Mouse (Mus musculus): ENCODE measurements around the gene Rhoa.
"Not testable (repeated sequence)": the region's sequence is repeated elsewhere in the genome, so short reads cannot be mapped to it uniquely, and the experiment has no call there.

The Rhoa gene

DNA sequence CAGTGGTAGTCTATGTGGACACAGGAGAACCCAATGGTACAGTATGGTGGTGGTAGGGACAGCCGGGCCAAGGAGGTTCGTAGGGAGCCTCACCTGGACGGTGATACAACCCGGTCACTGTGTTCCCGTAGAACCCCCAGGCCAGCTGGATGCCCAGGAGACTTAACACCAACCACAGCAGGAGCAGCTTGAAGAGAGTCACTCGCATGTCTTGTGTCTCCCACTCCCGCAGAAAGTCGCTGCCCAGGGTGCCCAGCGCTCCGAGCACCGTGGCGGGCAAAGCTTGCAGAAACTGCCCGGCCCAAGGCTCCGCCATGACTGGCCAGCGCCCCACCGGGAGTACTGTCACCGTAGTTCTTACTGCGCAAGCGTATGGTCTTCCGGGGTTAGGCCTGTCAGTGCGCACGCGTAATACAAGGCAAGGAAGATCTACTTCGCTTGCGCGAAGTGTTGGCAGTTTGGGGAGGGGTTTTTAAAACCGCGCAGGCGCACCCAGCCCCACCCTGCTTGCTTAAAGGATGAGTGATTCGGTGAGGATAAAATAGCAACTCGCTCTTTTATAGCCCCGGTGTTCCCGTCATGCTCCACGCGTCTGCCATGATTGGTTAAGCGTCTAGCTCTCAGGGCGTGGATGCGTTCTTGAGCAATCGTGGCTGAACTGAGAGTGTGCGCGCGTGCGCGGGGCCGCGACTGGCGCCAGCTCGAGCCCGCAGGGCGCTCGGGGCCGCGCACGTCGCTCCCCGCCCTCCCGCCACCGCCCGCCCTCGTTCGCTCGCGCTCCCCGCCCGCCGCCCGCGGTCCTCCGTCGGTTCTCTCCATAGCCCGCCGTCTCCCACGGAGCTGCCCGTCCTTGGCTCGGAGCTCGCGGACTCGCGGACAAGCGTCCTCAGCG, at the start of gene Rhoa, which contains the start of gene Tcta:
TSS of gene Rhoa (plus strand) at position 501 of the 892 bp plus-strand sequence.
TSS of gene Tcta (minus strand) at position 532 of the 892 bp plus-strand sequence.
- DNase-seq (ENCODE audit: low spot score), result peak; percentile 99

DNA sequence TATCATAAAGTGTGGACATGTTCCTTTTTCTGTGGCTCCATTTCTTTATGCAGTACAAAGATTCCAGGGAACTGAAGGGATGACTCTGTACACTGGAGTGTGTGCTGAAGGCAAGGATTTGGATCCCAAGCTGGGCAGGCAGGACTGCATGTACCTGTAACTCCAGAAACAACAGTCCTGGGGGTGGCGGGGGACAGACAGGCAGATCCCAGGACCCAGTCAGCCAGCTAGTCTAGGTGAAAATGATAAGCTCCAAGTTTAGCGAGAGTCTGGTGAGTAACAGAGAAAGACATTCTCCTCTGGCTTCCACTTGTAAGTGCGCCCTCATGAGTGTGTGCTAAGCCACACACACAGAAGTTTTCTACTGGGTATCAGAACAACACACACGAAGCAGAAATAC, 45.4 kb upstream of the Rhoa start:
- DNase-seq (ENCODE audit: low spot score), result no peak

DNA sequence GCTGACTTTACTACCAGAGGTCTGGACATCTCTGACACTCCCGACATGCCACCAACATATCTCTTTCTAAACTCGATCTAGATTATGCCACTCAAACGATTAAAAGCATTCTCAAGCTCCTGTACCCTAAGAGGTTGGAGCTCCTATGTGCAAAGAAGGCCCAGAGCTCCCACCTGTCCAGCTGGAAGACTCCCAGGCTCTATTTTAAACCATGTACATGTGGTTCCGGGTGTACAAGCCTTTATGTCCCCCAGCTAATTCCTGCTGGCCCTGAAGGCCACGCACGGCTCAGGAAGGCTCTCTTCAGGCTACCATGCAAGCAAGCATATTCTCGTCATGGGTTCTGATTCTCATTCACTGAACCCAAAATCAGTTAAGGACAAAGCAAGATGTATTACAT, 44.1 kb upstream of the Rhoa start:
- no peak for DNase-seq (ENCODE audit: low spot score)

DNA sequence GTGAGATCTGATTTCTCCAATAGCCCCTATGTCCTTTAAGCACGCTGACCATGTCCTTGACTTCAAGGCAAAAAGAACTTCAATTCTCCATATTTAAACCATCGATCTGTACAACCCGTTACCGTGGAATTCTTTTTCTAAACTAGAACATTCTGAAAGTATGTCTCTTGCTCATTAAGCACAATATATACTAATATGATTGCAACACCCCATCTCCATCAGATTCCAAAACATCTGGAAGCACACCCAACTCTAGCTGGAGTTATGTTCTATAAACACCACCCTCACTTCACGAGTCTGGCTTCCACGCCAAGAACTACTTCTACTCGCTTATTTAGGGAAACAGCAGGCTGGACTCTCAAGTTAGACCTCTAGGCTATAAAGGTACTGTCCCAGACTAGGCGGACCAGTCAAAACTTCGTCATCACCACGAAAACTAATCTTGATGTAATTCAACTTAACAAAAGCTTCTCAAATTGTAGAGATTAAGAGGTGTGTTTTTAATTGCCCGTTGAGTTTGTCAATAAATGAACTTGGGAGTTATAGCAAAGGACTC, 43.4 kb upstream of the Rhoa start:
- DNase-seq (ENCODE audit: low spot score), result no peak

DNA sequence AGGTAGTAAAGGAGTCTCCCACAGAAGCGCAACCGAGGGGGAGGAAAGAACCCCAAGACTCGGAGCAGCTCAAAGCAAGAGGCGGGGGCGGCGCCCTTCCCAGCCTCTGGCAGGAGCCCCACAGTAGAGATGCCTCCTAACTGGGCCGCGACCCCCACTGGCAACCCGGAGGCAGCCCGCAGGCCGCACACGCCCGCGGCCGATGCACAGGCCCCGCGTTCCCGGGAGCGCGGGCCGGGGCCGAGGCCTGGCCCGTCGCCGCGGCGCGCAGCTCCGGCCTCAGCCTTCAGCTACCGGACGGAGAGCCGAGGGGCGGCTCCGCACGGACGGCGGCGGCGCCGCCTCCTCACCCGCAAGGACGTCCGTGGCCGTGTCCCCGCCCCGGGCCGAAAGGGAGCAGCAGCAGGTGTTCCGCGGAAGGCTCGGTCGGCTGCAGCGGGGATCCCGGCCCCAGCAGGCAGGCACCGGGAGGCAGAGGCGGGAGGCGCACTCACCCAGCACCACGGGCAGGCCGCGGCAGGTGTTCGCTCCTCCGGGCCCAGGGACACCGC, 42.7 kb upstream of the Rhoa start:
- DNase-seq (ENCODE audit: low spot score), result no peak

DNA sequence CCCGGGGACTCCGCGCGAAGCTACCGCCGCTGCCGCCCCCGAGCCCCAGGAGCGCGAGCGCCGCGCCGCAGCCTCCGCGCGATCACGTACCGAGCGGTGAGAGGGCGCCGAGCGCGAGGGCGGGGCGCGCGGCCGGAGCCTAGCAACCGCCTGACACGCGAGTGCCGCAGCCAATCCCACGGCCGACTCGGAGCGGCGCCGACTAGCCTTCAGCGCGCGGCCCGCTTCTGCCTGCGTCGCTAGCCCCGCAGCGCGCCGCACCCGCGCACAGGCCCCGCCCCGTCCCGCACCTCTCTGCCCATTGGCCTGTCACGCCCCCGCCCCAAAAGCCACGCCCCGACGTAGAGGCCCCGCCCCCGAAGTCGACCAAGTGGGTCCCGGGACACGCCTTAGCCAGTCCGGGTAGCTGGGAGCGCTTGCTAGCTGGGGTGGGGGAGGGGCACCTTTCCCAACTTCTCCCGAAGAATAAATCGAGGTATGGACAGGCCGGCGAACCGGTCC, 42.2 kb upstream of the Rhoa start, which contains the start of gene Dag1:
TSS of gene Dag1 (minus strand) at position 269 of the 501 bp plus-strand sequence.
- peak; percentile 100 for DNase-seq (ENCODE audit: low spot score)

DNA sequence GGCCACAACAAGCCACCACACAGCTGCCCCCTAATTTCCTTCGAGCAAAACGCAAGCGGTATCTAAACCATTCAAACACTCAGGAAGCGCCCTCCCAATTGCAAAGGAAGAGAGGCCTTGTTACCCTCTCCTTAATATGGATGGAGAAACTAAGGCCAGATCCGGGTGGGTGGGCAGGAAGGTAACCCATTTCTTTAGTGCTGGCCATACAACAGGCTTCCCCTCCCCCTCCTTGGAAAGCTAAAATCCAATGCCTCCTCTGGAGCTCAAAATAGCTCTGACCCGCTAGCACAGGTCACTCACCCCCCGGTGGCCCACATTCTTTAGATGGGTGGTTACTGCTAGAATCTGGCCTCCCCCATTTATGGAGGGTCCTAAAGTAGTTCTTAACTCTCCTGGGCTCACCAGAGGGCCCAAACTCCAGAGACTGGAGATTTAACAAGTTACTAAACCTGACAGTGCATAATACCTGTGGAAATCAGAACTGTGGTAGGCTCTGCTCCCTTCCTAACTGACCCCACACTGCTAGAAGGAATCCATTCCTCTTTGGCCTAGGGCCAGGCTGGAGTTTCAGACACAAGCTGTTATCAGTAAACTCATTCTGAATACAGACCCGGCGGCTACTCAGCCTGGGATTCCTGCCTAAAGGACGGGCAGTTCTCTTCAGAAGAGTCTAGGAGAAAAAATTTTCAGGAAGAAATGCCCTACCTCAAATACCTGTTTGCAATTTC, 41.6 kb upstream of the Rhoa start:
- peak; percentile 73 for DNase-seq (ENCODE audit: low spot score)

DNA sequence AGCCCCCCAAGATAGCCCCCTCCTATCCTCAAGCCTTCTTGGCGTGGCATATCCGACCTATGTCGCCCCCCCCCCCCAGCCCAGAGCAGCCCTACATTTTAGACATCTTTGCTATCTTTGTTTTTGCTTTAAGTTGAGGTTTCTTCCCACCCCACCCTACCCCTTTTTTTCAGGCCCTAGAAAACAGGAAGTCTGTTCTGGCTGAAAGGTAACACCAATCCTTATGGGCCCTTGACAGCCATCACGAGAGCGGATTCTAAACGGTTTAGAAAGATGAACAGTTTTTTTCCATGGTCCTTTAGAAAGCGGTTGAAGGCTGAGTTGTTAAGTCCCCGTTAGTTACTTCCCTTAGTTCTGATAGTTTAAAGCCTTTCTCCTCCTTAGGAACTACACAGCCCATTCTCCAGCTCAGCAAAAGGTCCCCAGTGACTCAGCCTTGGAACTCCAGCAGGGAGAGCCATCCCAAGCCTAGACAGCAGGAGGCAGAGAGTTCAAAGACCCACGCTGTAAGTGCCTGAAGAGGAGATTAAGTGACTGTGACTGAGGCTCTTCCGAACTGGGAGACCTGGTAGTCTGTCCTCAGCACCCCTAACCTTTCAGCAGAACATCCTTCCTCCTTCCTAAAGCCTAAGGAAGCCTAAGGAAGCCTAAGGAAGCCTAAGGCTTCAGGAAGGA, 39.5 kb upstream of the Rhoa start:
- no peak for DNase-seq (ENCODE audit: low spot score)

DNA sequence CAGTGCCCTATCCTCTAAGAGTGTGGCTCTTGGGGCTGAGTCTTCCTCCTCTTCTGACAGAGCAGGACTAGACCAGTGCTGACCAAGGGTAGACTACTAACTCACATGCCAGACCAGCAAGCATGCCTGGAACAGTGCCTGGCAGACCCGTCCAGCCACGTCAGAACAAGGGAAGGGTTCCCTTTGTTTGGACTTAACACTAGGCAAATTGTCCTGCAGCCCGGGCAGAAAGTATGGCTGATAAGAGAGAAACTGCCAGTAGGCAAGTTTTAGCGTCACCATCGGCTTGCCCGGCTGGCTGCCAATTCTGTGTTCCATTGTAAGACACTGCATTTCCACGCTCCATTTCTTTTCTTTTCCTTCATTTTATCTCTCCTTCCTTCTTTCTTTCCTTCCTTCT, 38.2 kb upstream of the Rhoa start:
- DNase-seq (ENCODE audit: low spot score), result no peak

DNA sequence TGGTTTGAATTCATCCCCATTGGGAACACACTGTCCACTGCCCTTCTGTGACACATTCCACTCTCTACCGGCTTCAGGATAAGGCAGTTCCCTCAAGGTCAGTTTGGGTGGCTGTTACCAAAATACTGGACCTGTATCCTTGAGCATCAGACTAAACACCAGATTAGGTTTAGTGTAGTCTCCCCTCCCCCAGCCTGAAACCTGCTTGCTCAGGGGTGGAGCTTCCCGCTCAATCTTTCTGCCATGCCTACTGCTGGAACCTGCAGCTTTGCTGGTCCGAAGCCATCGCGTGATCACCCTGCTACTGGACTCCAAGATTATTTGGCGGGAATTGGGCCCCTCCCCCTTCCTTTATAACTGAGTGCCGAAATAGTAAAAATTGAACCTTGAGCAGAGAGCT, 37.2 kb upstream of the Rhoa start:
- DNase-seq (ENCODE audit: low spot score), result not testable (repeated sequence)

DNA sequence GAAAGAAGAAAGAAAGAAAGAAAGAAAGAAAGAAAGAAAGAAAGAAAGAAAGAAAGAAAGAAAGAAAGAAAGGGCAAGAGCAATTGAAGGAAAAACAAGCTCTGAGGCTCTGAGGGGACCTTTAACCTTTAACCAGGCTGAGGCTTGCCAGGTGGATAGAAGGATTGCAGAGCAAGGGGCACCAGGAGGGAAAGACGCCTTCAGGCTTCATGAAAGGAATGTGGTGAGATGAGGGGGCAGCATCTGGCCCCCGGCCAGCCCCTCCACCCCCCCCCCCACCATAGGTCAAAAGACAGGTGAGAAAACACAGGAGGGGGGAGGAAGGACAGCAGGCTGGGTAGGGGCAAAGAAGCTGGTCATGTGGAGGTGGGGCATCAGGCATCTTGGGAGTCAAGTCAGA, 34.0 kb upstream of the Rhoa start:
- peak; percentile 55 for DNase-seq (ENCODE audit: low spot score)

DNA sequence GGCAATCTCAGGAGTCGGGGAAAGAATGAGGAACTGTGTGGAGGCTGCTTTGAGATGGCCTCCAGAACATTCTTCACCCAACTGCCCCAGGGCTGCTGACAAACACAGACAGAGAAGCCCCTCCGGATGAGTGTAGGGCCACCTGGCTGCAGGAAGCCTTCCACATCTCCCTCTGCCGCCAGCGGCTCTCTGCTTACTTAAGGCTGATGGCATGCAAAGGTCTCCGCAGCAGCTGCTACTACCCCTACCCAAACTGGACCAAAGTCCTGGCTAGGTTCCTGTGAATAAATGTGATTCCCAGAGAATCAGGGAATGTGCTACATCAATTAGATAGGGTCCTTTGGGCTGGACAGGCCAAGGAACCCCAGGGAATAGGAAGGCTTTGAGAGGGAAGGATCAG, 33.2 kb upstream of the Rhoa start:
- DNase-seq (ENCODE audit: low spot score), result peak; percentile 13

DNA sequence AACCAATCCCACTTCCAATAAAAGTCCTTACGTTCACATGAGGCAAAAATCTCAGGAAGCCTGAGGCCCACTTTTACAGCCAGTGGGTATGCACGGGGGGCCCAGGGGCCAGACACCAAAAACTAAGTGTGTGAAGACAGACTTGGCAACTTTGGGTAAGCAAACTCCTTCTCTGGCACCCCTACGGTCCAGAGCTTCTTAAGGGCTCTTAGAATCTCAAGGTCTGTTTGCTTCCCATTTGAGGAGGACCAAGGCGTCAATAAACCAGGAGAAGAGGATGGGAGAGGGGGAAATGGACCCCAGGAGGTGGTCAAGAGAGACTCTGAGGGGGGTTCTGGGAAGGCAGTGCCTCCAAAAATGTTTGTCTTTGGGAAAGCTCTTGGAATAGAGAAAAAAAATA, 32.4 kb upstream of the Rhoa start:
- no peak for DNase-seq (ENCODE audit: low spot score)

DNA sequence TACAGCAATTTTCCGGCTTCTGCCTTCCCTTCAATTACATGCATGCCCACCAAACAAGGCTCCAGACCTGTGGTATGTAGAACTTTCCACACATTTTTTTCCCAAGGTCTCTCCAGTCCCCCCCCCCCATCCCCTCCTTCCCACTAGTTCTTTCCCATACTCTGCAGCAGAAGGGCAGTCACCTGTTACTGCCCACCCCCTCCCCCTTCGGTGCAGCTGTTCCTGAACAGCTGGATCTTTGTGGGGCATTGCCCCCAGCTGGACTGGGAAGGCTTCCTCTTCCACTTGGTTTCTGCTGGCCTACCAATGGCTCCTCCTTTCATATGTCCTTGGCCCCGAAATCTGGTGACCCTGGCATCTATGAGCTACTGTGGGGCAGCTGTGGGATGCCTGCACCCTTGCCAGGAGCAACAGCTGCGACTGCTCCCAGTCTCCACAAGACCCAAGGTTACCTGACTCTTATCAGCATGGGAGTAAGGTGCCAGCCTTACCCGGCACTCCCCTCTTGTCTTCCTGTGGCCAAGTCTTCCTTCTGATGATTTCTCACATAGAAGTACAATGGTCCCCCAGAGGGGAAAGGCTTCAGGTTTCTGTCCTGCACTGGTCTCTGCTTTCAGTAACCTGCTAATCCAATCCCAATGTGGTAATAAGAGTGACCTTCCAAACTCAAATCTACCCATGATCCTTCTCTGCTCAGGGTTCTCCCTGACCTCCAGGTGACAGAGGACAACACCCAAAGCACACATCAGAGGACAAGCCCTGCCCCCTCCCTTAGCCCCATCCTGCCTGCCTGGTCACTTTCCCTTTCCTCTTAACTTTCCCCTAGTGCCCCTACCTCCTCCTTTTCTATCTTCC, 31.2 kb upstream of the Rhoa start:
- no peak for DNase-seq (ENCODE audit: low spot score)

DNA sequence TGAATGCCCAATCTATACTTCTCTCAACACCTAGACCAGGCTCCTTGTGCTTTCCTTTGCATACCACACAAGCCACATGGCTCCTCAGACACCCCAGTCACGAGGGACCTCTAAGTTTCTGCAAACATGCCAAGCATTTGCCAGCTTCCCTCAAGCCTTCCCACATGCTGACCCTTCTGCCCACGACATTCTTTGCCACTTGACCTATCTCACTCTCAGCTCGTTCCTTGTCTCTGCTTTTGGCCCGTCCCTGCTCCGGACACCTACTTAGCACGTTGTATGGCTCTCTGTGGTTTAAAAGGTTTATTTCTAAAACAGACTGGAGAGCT, 30.6 kb upstream of the Rhoa start:
- no peak for DNase-seq (ENCODE audit: low spot score)

DNA sequence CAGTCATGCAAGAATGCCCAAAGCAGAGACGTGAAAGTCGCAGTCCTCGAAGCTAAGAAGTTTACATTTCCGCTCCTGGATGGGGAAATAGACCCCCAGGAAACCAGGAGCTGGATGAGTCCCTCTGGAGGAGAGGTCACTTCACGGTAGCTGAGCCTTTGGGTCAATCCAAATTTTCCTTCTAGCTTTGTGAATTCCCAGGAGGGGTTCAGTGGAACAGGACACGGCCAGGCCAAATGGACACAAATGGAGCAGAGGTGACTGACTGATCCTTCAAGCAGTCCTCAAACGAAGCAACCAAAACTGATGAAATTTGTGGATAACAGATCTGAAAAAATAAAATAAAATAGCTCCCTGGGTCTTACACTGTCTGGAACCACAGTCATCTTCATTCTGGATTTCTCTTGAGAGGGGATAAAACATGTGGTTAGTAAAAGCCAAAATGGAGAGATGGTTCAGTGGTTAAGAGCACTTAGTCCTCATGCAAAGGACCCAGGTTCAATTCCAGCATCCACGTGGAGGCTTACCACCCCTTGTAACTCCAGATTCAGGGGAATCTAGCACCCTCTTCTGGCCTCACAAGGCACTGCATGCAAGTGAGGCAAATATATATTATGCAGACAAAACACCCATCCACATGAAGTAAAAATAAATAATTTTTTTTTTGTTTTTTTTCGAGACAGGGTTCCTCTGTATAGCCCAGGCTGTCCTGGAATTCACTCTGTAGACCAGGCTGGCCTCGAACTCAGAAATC, 27.1 kb upstream of the Rhoa start:
- peak; percentile 9 for DNase-seq (ENCODE audit: low spot score)

DNA sequence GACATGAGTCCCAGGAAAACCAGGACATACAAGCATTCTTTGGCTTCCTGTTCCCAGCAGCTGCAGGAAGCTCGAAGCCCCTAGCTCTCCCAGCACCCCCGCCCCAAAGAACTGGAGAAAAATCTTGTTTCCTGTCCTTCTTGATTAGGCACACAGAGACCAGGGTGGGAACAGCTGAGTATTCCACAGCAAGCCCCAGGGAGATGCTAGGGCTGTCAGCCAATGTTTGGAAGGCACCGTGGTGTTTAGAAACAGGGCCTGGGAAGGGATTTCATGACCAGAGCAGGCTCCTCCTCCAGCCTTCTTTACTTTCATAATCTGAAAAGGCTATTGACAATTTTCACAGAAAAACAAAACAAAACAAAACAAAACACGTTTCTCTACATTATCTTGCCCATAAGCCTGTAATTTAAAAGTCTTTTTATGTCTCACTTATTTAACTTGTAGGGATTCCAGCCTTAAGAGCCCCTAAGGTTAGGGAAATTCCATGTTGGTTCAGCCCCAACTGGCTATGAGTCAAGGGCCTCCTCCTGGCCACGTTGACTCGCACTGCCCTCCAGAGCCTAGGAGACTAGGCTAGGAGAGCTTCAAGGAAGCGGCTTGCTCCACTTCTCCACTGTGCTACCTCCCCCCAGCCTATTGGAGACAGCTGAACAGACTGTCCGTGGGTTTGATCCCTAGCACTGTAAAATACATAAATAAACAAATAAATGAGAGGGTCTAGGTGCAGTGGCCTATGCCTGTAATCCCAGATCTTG, 25.7 kb upstream of the Rhoa start:
- no peak for DNase-seq (ENCODE audit: low spot score)

DNA sequence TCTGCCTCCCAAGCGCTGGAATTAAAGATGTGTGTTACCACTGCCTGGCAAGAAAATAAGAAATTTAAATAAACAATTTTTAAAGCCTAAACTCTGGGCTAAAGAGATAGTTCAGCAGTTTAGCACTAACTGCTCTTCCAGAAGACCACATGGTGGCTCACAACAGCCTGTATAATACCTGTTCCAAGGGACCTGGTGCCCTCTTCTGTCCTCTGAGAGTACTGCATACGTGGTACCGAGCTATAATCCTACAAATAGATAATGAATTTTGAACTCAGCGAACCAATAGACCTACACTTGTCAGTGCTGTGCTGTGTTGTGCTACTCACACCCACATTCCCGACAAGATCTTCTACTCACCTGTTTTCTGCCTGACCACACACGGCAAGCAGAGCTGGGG, 21.5 kb upstream of the Rhoa start:
- peak; percentile 57 for DNase-seq (ENCODE audit: low spot score)

DNA sequence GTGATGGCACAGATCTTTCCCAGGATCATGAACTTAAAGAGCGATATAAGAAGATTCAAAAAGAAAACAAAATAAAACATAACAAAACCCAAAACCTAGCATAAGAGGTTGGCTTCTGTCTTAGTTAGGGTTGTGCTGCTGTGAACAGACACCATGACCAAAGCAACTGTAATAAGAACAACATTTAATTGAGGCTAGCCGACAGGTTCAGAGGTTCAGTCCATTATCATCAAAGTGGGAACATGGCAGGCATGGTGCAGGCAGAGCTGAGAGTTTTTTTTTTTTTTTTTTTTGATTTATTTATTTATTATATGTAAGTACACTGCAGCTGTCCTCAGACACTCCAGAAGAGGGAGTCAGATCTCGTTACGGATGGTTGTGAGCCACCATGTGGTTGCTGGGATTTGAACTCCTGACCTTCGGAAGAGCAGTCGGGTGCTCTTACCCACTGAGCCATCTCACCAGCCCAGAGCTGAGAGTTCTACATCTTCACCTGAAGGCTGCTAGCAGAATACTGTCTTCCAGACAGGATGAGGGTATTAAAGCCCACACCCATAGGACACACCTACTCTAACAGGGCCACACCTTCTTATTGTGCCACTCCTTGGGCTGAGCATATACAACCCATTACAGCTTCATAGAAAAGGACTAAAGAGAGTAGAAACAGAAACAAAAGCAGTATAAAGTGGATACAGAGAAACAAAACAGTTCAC, 18.2 kb upstream of the Rhoa start:
- not testable (repeated sequence) for DNase-seq (ENCODE audit: low spot score)
